Mouse (Mus musculus) embryonic facial prominence, embryonic 14.5 days (tissue): ENCODE data around the gene Snap23. TPM values are rescaled to one million over a fixed set of nuclear protein-coding genes. Genes with fewer than 3 reads are reported as not detected.
"Not testable (repeated sequence)": the region's sequence is repeated elsewhere in the genome, so short reads cannot be mapped to it uniquely, and the experiment has no call there.

Experiments
- ATAC-seq: fragments of 200-750 bp; cut with Nextera tagmentation; 2 replicates; pipeline ENCODE4 v1.8.0; 2017; ENCODE audit warnings: low read depth, moderate number of reproducible peaks, moderate TSS enrichment
- DNase-seq: peaks from one replicate; pipeline ENCODE4 v3.0.0-alpha.2; 2015; ENCODE audit warnings: low spot score
- H3K27ac ChIP-seq: fragments of 300-500 bp; sonication (generic); replicated peaks from 2 replicates; pipeline ENCODE4 v1.5.1; 2014; ENCODE audit warnings: low read depth, mild to moderate bottlenecking, low read length, moderate library complexity
- H3K27me3 ChIP-seq: fragments of 300-500 bp; sonication (generic); replicated peaks from 2 replicates; pipeline ENCODE4 v1.6.1; 2014; ENCODE audit warnings: low read length; ENCODE audit not compliant: control insufficient read depth, insufficient read depth
- H3K36me3 ChIP-seq: fragments of 300-500 bp; sonication (generic); 2 replicates; pipeline ENCODE4 v1.6.1; 2014; ENCODE audit warnings: low read length, mixed read lengths; ENCODE audit not compliant: control insufficient read depth, insufficient read depth
- H3K4me1 ChIP-seq: fragments of 300-500 bp; sonication (generic); 2 replicates; pipeline ENCODE4 v1.6.1; 2014; ENCODE audit warnings: antibody characterized with exemption, low read length; ENCODE audit not compliant: control insufficient read depth, insufficient read depth
- H3K4me2 ChIP-seq: fragments of 300-500 bp; sonication (generic); 2 replicates; pipeline ENCODE4 v1.6.1; 2014; ENCODE audit warnings: low read depth, mild to moderate bottlenecking, low read length, moderate library complexity, mixed read lengths
- H3K4me3 ChIP-seq: fragments of 300-500 bp; sonication (generic); 2 replicates; pipeline ENCODE4 v1.5.1; 2014; ENCODE audit warnings: low read depth, mild to moderate bottlenecking, low read length
- H3K9ac ChIP-seq: fragments of 300-500 bp; sonication (generic); 2 replicates; pipeline ENCODE4 v1.6.1; 2014; ENCODE audit warnings: low read depth, mild to moderate bottlenecking, low read length, moderate library complexity, mixed read lengths
- H3K9me3 ChIP-seq: fragments of 300-500 bp; sonication (generic); 2 replicates; pipeline ENCODE4 v1.6.1; 2016; ENCODE audit warnings: low read length; ENCODE audit not compliant: control insufficient read depth
- WGBS: fragments of 180-500 bp; shearing (Covaris S2); extraction: QIAGEN DNeasy Blood & Tissue Kit; methylation state at CpG from one replicate; pipeline ENCODE4 v1.1.7; 2014; 5-methylcytosine and 5-hydroxymethylcytosine counted together
- polyA plus RNA-seq: library from polyadenylated mRNA; unstranded; fragments of >200 nt; fragmentation: Nextera tagmentation; extraction: Ambion mirVana; gene quantifications from 2 replicates; pipeline ENCODE4 v1.2.1, GENCODE M21; 2014

Gene Snap23
- polyA plus RNA-seq, 1 experiment from 2014 or later = 47.8 TPM

DNA sequence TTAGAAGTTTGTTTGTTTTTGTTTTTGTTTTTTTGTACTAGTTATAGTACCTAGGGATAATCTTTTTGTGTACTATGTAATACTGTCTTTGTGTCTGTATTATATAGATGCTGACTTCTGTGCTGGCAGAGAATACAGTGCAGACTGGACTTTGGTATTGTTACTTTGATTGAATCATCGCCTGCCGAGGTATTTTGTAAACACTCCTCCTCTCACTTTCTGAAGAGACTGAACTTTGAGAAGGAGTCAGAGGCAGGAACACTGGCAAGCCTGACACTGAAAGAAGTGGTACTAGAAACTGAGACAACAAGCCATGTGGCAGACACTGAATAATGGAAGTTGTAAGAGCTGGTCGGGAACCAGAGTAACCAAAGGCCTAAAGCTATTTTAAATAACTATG is 10.6 kb upstream of the Snap23 start:
- H3K9me3 ChIP-seq = no peaks in the 10 kb centered on the region
- no peak overlapping the region for H3K9ac ChIP-seq
- ATAC-seq = no peak
- DNase-seq = no peak
- no peak overlapping the region for H3K27ac ChIP-seq
- no peaks in the 10 kb centered on the region for H3K4me1 ChIP-seq
- peaks cover 24% of the 10 kb centered on the region for H3K36me3 ChIP-seq
- H3K4me2 ChIP-seq = no peak overlapping the region
- 81% methylated on average over 3 of the region's 3 CpGs for WGBS
- no peak overlapping the region for H3K4me3 ChIP-seq
- H3K27me3 ChIP-seq = no peaks in the 10 kb centered on the region

DNA sequence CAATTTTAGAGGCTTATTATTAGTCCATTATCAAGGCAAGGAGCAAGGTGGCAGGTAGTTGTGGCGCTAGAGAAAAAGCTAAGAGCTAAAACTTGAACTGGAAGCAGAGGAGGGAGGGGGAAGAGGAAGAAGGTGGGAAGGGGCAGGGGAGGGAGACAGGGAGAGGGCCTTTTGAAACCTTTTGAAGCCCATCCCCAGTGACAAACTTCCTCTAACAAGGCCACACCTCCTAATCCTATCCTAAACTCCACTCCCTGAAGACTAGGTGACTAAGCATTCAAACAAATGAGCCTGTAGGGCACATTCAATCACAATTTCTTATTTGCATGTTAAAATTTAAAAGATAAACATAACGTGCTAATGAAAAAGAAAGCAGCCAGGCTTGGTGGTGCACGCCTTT is 8.7 kb upstream of the Snap23 start:
- 88% methylated on average over 3 of the region's 3 CpGs for WGBS
- H3K4me1 ChIP-seq = 0 out of 2 replicates have a peak, but pooled peaks cover 6% of the 10 kb centered on the region
- no peak overlapping the region for H3K4me3 ChIP-seq
- no peak overlapping the region for H3K9ac ChIP-seq
- ATAC-seq (no peak), DNase-seq (no peak)
- H3K27me3 ChIP-seq = no peaks in the 10 kb centered on the region
- H3K9me3 ChIP-seq = no peaks in the 10 kb centered on the region
- no peak overlapping the region for H3K27ac ChIP-seq
- H3K4me2 ChIP-seq = no peak overlapping the region
- peaks cover 12% of the 10 kb centered on the region; the same call in 1 of the 2 replicates for H3K36me3 ChIP-seq

DNA sequence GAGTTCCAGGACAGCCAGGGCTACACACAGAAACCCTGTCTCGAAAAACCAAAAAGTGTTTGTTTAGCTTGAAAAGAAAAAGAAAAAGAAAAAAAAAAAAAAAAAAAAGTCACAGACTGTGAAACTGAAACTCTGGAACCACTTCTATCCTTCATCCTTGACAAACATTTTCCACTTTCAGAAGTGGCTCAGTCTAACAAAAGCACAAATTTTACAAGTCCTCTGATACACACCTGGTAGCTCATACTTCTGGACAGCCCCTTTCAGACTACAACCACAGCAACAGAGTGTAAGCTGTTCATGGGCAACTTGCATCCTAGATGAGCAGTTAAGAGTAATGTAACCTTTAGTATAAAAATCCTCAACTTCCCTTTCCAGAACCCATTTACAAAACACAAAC is 5.9 kb upstream of the Snap23 start:
- H3K27ac ChIP-seq = no peak overlapping the region
- WGBS = 65% methylated on average over 1 of the region's 1 CpGs
- H3K9me3 ChIP-seq = no peaks in the 10 kb centered on the region
- 0 out of 2 replicates have a peak, but pooled peaks cover 8% of the 10 kb centered on the region for H3K4me1 ChIP-seq
- peaks cover 6% of the 10 kb centered on the region; the same call in 1 of the 2 replicates for H3K36me3 ChIP-seq
- ATAC-seq = no peak
- H3K27me3 ChIP-seq = no peaks in the 10 kb centered on the region
- no peak overlapping the region for H3K4me3 ChIP-seq
- DNase-seq = no peak
- no peak overlapping the region for H3K9ac ChIP-seq
- H3K4me2 ChIP-seq = no peak overlapping the region

DNA sequence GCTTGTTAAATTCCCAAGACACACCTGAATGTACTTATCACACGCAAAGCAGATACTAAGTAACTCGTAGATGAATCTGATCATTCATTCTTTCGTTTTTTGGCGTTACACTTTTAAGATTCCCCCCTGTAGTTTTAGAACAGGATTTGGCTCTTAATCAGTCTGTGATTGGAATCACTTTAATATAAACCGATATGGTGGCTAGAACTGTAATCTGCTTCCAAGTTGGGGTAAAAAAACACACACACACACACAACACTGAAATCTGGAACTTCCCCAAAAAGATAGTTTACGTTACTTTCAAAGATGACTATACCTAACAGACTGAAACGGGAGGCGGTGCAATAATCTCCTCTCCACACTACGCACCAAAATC is 4.6 kb upstream of the Snap23 start:
- WGBS = 22% methylated on average over 9 of the region's 9 CpGs
- DNase-seq (no peak), ATAC-seq (no peak)
- Histone ChIP-seq H3K36me3 (peaks cover 6% of the 10 kb centered on the region; the same call in 1 of the 2 replicates), H3K4me3 (peak overlapping the region; percentile 96), H3K9ac (peak overlapping the region; percentile 95), H3K4me2 (peak overlapping the region; percentile 79), H3K27me3 (no peaks in the 10 kb centered on the region), H3K9me3 (no peaks in the 10 kb centered on the region), H3K4me1 (0 out of 2 replicates have a peak, but pooled peaks cover 8% of the 10 kb centered on the region), H3K27ac (no peak overlapping the region; the same call in 1 of the 2 replicates)

DNA sequence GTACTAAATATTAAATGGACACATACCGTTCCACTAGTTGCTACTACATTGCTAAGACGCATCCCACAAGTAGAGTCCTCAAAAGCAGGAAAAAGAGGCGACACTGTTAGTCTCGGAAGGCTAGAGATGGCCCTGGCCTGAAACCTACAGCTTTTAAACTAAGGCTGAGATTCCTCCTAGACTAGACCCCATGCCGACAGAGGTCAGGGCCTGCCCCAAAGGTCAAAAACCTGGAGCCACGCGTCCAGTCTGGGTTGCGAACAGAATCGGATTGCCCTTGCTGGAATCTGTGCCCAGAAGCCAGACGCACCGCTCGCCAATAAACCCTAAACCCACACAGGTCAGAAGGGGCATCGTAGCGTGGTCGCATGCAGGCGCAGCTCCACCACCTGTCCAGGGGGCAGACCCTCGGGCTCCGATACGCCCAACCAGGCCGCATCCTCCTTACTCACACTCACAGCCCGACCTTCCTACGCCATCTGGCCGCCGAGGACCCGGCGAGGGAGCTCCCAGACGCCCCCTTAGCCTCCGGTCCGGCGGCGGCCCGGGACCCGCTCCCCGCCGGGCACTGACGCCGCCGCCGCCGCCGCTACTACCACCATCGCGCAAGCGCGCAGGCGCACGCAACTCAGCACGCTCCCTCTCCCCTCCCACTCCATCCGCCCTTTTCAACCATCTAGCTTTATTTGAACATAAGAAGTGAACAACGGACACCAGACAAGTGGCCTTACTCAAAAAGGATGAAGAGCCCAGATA is 4.1 kb upstream of the Snap23 start, which contains the start of gene Zfp106:
TSS of gene Zfp106 (minus strand) at position 609 of the 756 bp plus-strand sequence.
- under 1% methylated on average over 49 of the region's 50 CpGs for WGBS
- Histone ChIP-seq H3K4me2 (peak within 1 kb of the TSS; percentile 79), H3K9ac (peak within 1 kb of the TSS; percentile 95), H3K4me3 (peak within 1 kb of the TSS; percentile 96), H3K36me3 (peaks cover 6% of the 10 kb centered on the region; the same call in 1 of the 2 replicates), H3K4me1 (0 out of 2 replicates have a peak, but pooled peaks cover 8% of the 10 kb centered on the region), H3K27ac (peak within 1 kb of the TSS; percentile 75), H3K27me3 (no peaks in the 10 kb centered on the region), H3K9me3 (no peaks in the 10 kb centered on the region)
- ATAC-seq = peak; percentile 90
- DNase-seq = peak; percentile 95

DNA sequence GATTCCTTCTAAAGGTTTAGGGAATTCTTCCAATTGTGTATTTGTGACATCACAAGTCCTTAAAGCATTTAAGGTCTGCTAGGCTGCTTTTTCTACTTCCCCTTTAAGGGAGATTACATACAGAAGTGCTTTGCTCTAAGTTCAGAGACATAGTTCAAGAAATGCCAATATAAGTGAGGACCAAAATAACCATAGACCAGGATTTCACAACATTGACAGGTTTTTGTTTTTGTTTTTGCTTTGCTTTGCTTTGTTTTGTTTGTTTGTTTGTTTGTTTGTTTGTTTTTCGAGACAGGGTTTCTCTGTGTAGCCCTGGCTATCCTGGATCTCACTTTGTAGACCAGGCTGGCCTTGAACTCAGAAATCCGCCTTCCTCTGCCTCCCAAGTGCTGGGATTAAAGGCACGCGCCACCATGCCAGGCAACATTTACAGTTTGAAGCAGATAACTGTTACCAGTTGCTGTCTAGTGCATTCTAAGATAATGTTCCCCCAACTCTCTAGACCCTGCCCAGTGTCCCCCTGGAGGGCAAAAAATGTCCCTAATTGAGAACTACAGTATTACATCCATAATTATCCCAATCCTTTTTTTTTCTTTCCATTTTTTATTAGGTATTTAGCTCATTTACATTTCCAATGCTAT is 2.8 kb upstream of the Snap23 start:
- not testable (repeated sequence) for H3K27ac ChIP-seq, H3K27me3 ChIP-seq, DNase-seq, H3K9me3 ChIP-seq, H3K4me2 ChIP-seq, H3K9ac ChIP-seq, ATAC-seq, H3K4me3 ChIP-seq, H3K36me3 ChIP-seq
- 0 out of 2 replicates have a peak, but pooled peaks cover 11% of the 10 kb centered on the region for H3K4me1 ChIP-seq
- WGBS = 87% methylated on average over 4 of the region's 4 CpGs

DNA sequence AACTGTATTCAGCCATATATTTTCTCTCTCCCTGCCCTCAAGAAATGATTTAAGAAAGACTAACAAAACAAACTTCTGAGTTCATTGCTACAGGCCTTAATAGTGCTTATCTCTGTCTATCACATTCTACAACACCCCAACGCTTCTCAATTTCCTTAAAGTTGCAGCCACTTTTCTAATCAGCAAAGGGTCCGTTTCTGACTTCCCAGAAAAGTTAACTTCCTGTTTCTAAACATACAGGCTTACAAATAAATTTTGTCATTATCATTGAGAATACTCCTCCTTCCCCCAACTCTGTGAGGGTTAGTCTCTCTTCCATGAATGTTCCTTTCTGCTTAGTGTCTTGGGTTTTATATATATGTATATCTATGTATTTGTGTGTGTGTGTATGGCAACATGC is 2.1 kb upstream of the Snap23 start:
- WGBS = 85% methylated on average over 2 of the region's 2 CpGs
- no peak for ATAC-seq
- H3K4me3 ChIP-seq = no peak overlapping the region

DNA sequence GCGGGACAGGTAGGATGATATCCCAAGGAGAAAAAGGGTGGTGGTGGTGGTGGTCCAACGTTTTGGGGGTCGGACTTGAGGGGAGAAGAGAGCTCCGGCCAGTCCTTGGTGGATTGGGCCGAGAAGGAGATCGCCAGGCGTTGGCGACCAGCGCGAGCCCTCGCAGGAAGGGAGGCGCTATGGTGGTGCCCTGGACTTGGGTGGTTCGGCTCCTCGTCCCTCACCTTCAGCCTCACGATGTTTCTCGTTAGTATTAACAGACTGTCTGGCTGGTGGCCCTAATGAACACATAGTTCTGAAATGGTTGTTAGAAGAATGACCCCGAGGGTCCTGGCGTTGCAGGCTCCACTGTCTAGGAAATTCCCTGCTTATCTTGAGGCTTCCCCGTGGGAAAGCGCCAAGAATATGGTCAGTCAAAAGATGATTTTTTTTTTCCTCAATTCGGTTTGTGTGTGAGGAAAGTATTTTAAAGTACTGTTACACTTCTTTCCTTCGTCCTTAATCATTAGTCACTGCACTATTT is 388 bp downstream of the Snap23 start:
- peak; percentile 54 for ATAC-seq
- Histone ChIP-seq H3K27me3 (no peaks in the 10 kb centered on the region), H3K27ac (peak overlapping the region; percentile 97), H3K36me3 (peaks cover 12% of the 10 kb centered on the region), H3K9me3 (no peaks in the 10 kb centered on the region), H3K9ac (peak overlapping the region; percentile 85), H3K4me2 (peak overlapping the region; percentile 85), H3K4me3 (peak overlapping the region; percentile 68), H3K4me1 (0 out of 2 replicates have a peak, but pooled peaks cover 7% of the 10 kb centered on the region)
- WGBS = under 1% methylated on average over 18 of the region's 22 CpGs
- no peak for DNase-seq

More for the DNA sequence above, 2.1 kb upstream of the Snap23 start:
- H3K27ac ChIP-seq = no peak overlapping the region
- peaks cover 6% of the 10 kb centered on the region; the same call in 1 of the 2 replicates for H3K36me3 ChIP-seq
- H3K9me3 ChIP-seq = no peaks in the 10 kb centered on the region
- DNase-seq = no peak
- 0 out of 2 replicates have a peak, but pooled peaks cover 11% of the 10 kb centered on the region for H3K4me1 ChIP-seq
- H3K4me2 ChIP-seq = no peak overlapping the region
- no peaks in the 10 kb centered on the region for H3K27me3 ChIP-seq
- H3K9ac ChIP-seq = no peak overlapping the region
